Mouse (Mus musculus): Measurements from ENCODE around the gene Heg1. TPM values are rescaled to one million over a fixed set of nuclear protein-coding genes. Genes with fewer than 3 reads are reported as not detected.

The Heg1 gene
- polyA plus RNA-seq, 1 experiment from 2014 or later: 22.9 TPM

DNA sequence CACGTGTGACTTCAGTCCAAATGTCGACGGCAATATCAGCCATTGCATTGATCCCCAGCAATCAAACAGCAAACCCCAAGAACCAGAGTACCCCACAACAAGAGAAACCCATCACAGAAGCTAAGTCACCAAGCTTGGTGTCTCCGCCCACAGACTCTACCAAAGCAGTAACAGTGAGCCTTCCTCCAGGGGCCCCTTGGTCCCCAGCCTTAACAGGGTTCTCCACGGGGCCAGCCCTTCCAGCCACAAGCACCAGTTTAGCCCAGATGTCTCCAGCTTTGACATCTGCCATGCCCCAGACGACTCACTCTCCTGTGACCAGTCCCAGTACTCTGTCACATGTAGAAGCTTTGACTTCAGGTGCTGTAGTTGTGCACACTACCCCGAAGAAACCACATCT, 42.7 kb downstream of the Heg1 start:
- H3K9ac ChIP-seq (replicated peaks; ENCODE audit: low read depth, low read length): no peak overlapping the region
- no peak overlapping the region for H3K27ac ChIP-seq (ENCODE audit: low read length)
- WGBS: 89% methylated on average over 7 of the region's 7 CpGs
- ATAC-seq (ENCODE audit: insufficient number of reproducible peaks, insufficient read depth, low FRiP score, low read depth): no peak
- no peaks in the 10 kb centered on the region for H3K9me3 ChIP-seq (ENCODE audit: control insufficient read depth, low read depth, low read length)
- H3K4me1 ChIP-seq (ENCODE audit: control insufficient read depth, insufficient read depth, low read length): no peaks in the 10 kb centered on the region
- no peak overlapping the region for H3K4me2 ChIP-seq (replicated peaks; ENCODE audit: low read depth, low read length)
- no peak overlapping the region for H3K4me3 ChIP-seq (ENCODE audit: low read depth, low read length)
- peaks cover 42% of the 10 kb centered on the region for H3K36me3 ChIP-seq (ENCODE audit: control insufficient read depth, insufficient read depth, low read length)
- no peaks in the 10 kb centered on the region for H3K27me3 ChIP-seq (ENCODE audit: control insufficient read depth, insufficient read depth, low read length)

DNA sequence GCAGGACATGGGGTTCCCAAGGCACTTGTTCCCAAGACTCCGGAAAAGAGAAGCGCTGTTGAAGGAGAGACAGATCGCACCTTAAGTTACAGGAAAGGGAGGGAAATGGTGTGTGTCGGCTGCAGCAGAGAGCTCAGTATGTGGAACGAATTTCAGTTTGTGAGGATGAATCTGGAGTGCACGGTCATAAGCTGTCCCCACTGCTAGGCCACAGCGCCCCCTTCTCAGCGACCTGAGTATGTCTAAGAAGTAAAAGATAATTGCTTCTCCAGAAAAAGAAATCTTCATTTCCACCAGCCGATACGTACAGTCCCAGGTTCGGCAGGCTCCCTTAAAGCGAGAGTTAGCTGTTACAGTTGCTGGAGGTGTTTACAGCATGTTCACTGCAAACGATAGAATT, 44.3 kb downstream of the Heg1 start:
- ATAC-seq (ENCODE audit: insufficient number of reproducible peaks, insufficient read depth, low FRiP score, low read depth): no peak
- no peaks in the 10 kb centered on the region for H3K9me3 ChIP-seq (ENCODE audit: control insufficient read depth, low read depth, low read length)
- H3K36me3 ChIP-seq (ENCODE audit: control insufficient read depth, insufficient read depth, low read length): peaks cover 48% of the 10 kb centered on the region
- no peak overlapping the region for H3K4me3 ChIP-seq (ENCODE audit: low read depth, low read length)
- 78% methylated on average over 13 of the region's 13 CpGs for WGBS
- H3K9ac ChIP-seq (replicated peaks; ENCODE audit: low read depth, low read length): no peak overlapping the region
- no peaks in the 10 kb centered on the region for H3K4me1 ChIP-seq (ENCODE audit: control insufficient read depth, insufficient read depth, low read length)
- no peak overlapping the region for H3K27ac ChIP-seq (ENCODE audit: low read length)
- no peaks in the 10 kb centered on the region for H3K27me3 ChIP-seq (ENCODE audit: control insufficient read depth, insufficient read depth, low read length)
- no peak overlapping the region for H3K4me2 ChIP-seq (replicated peaks; ENCODE audit: low read depth, low read length)

DNA sequence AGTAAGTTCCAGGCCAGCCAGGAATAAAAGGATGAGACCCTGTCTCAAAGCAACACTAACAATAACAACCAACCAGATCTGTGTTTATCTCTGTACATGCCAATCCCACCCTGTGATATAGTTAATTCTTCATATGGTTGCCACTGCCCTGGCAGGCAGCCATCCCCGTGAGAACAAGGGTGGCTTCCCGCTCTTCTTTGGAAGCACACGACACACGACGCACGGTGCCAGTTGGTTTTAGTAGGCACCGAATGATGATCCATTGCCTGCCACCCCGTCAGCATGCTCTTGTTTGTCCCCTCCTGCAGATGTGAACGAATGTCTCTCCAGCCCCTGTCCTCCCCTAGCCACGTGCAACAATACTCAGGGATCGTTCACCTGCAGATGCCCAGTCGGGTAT, 47.1 kb downstream of the Heg1 start:
- 90% methylated on average over 12 of the region's 12 CpGs for WGBS
- no peak for ATAC-seq (ENCODE audit: insufficient number of reproducible peaks, insufficient read depth, low FRiP score, low read depth)
- H3K9ac ChIP-seq (replicated peaks; ENCODE audit: low read depth, low read length): no peak overlapping the region
- no peak overlapping the region for H3K27ac ChIP-seq (ENCODE audit: low read length)
- H3K4me1 ChIP-seq (ENCODE audit: control insufficient read depth, insufficient read depth, low read length): no peaks in the 10 kb centered on the region
- H3K27me3 ChIP-seq (ENCODE audit: control insufficient read depth, insufficient read depth, low read length): no peaks in the 10 kb centered on the region
- peaks cover 32% of the 10 kb centered on the region for H3K36me3 ChIP-seq (ENCODE audit: control insufficient read depth, insufficient read depth, low read length)
- H3K4me3 ChIP-seq (ENCODE audit: low read depth, low read length): no peak overlapping the region
- H3K4me2 ChIP-seq (replicated peaks; ENCODE audit: low read depth, low read length): no peak overlapping the region
- H3K9me3 ChIP-seq (ENCODE audit: control insufficient read depth, low read depth, low read length): no peaks in the 10 kb centered on the region

DNA sequence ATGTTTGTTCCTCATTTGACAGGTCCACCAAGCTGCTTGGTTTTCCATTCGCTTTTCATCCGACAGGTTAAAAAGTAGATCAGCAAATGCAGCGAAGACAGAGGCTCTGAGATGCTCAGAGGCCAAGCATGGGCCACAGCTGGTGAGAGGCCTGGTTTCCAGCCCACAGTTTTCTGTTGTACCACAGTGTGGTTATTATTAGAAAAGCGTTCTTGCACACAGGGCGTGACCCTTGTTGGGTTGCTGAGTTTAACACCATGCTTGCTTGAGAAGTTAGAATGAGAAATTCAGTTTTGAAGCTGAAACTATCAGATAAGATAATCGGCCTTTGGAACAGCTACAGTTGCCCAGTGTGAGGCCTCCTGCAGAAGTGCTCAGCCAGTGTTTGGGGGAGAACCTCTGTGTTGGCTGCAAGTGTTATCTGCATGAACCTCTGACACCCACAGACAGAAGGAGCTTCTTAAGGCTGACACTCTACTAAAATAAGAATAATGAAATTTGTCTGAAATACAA, 48.1 kb downstream of the Heg1 start:
- whole genome bisulfite sequencing: 76% methylated on average over 6 of the region's 6 CpGs
- H3K27ac ChIP-seq (ENCODE audit: low read length): no peak overlapping the region
- no peaks in the 10 kb centered on the region for H3K4me1 ChIP-seq (ENCODE audit: control insufficient read depth, insufficient read depth, low read length)
- no peak overlapping the region for H3K4me2 ChIP-seq (replicated peaks; ENCODE audit: low read depth, low read length)
- H3K4me3 ChIP-seq (ENCODE audit: low read depth, low read length): no peak overlapping the region
- H3K36me3 ChIP-seq (ENCODE audit: control insufficient read depth, insufficient read depth, low read length): peaks cover 22% of the 10 kb centered on the region
- ATAC-seq (ENCODE audit: insufficient number of reproducible peaks, insufficient read depth, low FRiP score, low read depth): no peak
- no peaks in the 10 kb centered on the region for H3K9me3 ChIP-seq (ENCODE audit: control insufficient read depth, low read depth, low read length)
- H3K9ac ChIP-seq (replicated peaks; ENCODE audit: low read depth, low read length): no peak overlapping the region
- no peaks in the 10 kb centered on the region for H3K27me3 ChIP-seq (ENCODE audit: control insufficient read depth, insufficient read depth, low read length)

DNA sequence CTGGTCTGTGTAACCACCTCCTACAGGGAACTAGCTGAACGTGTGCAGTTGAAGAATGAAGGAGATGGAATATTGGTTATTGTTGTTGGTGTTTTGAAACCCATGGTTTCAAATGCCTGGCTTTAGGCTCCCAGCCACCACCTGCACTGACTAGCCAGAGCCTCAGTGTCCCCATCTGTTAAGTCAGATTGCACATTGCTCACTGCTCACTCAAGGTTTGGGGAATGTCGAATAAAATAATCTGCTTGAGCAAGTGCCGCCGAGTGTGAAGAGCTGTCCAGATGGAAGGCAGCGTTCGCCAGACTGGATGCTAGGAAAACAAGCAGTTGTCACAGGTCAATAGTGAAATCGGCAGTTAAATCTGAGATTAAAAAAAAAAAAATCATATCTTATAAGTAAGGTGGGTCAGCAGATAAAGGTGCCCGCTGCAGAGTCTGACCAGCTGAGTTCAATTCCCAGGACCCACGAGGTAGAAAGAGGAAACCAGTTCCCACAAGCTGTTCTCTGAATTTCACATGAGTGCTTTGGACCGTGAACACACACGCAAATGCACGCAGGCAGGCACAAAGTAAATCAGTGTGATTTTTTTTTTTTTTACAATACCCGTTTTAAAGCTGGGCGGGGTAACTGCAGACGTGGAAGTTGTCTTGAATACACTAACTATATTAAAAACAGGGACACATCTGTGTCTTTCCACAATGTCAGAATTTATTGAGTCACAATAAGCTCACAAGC, 48.8 kb downstream of the Heg1 start:
- no peaks in the 10 kb centered on the region for H3K27me3 ChIP-seq (ENCODE audit: control insufficient read depth, insufficient read depth, low read length)
- H3K9me3 ChIP-seq (ENCODE audit: control insufficient read depth, low read depth, low read length): no peaks in the 10 kb centered on the region
- H3K36me3 ChIP-seq (ENCODE audit: control insufficient read depth, insufficient read depth, low read length): peaks cover 19% of the 10 kb centered on the region
- no peak overlapping the region for H3K27ac ChIP-seq (ENCODE audit: low read length)
- H3K9ac ChIP-seq (replicated peaks; ENCODE audit: low read depth, low read length): no peak overlapping the region
- ATAC-seq (ENCODE audit: insufficient number of reproducible peaks, insufficient read depth, low FRiP score, low read depth): no peak
- H3K4me1 ChIP-seq (ENCODE audit: control insufficient read depth, insufficient read depth, low read length): no peaks in the 10 kb centered on the region
- 77% methylated on average over 15 of the region's 15 CpGs for WGBS
- H3K4me3 ChIP-seq (ENCODE audit: low read depth, low read length): no peak overlapping the region
- H3K4me2 ChIP-seq (replicated peaks; ENCODE audit: low read depth, low read length): no peak overlapping the region

DNA sequence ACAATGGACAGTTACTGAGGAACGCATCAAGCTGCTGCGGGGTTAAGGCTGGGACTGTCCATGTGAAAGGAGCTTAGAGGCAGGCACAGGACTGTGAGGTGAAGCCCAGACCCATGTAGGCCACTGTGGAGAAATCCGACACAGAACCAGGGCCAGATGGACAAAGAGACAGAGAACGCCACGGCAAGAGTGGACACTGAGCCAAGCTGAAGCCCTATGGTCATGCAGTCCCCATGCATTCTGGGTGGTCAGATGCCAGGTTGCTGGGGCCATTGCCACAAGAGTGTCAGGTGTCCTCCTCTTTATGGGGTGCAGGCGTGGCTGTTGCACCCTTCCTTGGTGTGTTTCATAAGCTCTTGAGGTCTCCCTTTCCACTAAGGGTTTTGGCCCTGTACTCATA, 49.7 kb downstream of the Heg1 start:
- Histone ChIP-seq H3K27me3 (ENCODE audit: control insufficient read depth, insufficient read depth, low read length) (no peaks in the 10 kb centered on the region), H3K4me2 (replicated peaks; ENCODE audit: low read depth, low read length) (no peak overlapping the region), H3K4me3 (ENCODE audit: low read depth, low read length) (no peak overlapping the region), H3K9me3 (ENCODE audit: control insufficient read depth, low read depth, low read length) (no peaks in the 10 kb centered on the region), H3K4me1 (ENCODE audit: control insufficient read depth, insufficient read depth, low read length) (no peaks in the 10 kb centered on the region), H3K9ac (replicated peaks; ENCODE audit: low read depth, low read length) (no peak overlapping the region), H3K36me3 (ENCODE audit: control insufficient read depth, insufficient read depth, low read length) (peaks cover 19% of the 10 kb centered on the region), H3K27ac (ENCODE audit: low read length) (no peak overlapping the region)
- WGBS: 90% methylated on average over 6 of the region's 6 CpGs
- ATAC-seq (ENCODE audit: insufficient number of reproducible peaks, insufficient read depth, low FRiP score, low read depth): no peak

DNA sequence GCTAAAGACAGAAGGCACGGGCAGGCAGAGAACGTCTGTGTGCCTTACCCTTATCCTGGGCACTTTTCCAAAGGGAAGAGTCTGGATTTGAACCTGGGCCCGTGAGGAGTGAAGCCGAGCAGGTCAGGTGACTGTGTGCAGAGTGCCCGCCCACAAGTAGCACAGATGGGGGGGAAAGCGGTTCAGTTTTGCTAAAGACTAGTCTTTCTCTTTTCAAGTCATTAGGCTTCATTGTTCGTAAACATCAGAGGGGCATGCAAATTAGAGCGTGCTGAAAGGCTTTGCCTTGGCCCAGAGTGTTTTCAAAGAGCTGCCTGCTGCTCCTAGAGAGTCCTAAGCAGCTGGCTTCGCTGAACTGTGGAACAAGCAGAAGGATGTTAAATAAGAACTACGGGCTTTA, 50.4 kb downstream of the Heg1 start:
- no peak for ATAC-seq (ENCODE audit: insufficient number of reproducible peaks, insufficient read depth, low FRiP score, low read depth)
- H3K27ac ChIP-seq (ENCODE audit: low read length): no peak overlapping the region

DNA sequence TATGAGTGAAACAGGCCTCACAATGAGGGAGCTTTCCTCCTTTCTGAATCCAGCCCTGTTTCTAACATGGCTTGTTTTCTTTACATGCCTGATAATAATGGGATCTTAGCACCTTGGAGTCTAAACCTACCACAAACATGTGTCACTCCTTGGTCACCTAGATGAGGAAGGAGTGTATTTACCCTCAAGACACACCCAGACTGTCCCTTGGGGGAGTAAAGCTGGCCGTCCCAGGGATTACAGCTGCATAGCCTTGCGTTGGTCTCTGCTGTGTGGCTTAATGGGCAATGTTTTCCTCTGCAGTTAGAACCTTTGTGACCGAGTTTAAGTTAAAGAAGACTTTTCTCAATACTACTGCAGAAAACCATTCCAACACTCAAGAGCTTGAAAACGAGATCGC, 51.1 kb downstream of the Heg1 start:
- no peaks in the 10 kb centered on the region for H3K4me1 ChIP-seq (ENCODE audit: control insufficient read depth, insufficient read depth, low read length)
- ATAC-seq (ENCODE audit: insufficient number of reproducible peaks, insufficient read depth, low FRiP score, low read depth): no peak
- H3K36me3 ChIP-seq (ENCODE audit: control insufficient read depth, insufficient read depth, low read length): peaks cover 12% of the 10 kb centered on the region
- no peak overlapping the region for H3K4me2 ChIP-seq (replicated peaks; ENCODE audit: low read depth, low read length)
- no peaks in the 10 kb centered on the region for H3K9me3 ChIP-seq (ENCODE audit: control insufficient read depth, low read depth, low read length)
- H3K27ac ChIP-seq (ENCODE audit: low read length): no peak overlapping the region
- H3K9ac ChIP-seq (replicated peaks; ENCODE audit: low read depth, low read length): no peak overlapping the region
- H3K27me3 ChIP-seq (ENCODE audit: control insufficient read depth, insufficient read depth, low read length): no peaks in the 10 kb centered on the region
- 79% methylated on average over 5 of the region's 5 CpGs for whole genome bisulfite sequencing
- H3K4me3 ChIP-seq (ENCODE audit: low read depth, low read length): no peak overlapping the region

More for the DNA sequence above, 50.4 kb downstream of the Heg1 start:
- Histone ChIP-seq H3K4me1 (ENCODE audit: control insufficient read depth, insufficient read depth, low read length) (no peaks in the 10 kb centered on the region), H3K36me3 (ENCODE audit: control insufficient read depth, insufficient read depth, low read length) (peaks cover 16% of the 10 kb centered on the region), H3K27me3 (ENCODE audit: control insufficient read depth, insufficient read depth, low read length) (no peaks in the 10 kb centered on the region), H3K4me3 (ENCODE audit: low read depth, low read length) (no peak overlapping the region), H3K4me2 (replicated peaks; ENCODE audit: low read depth, low read length) (no peak overlapping the region), H3K9ac (replicated peaks; ENCODE audit: low read depth, low read length) (no peak overlapping the region), H3K9me3 (ENCODE audit: control insufficient read depth, low read depth, low read length) (no peaks in the 10 kb centered on the region)
- 49% methylated on average over 10 of the region's 10 CpGs for WGBS

DNA sequence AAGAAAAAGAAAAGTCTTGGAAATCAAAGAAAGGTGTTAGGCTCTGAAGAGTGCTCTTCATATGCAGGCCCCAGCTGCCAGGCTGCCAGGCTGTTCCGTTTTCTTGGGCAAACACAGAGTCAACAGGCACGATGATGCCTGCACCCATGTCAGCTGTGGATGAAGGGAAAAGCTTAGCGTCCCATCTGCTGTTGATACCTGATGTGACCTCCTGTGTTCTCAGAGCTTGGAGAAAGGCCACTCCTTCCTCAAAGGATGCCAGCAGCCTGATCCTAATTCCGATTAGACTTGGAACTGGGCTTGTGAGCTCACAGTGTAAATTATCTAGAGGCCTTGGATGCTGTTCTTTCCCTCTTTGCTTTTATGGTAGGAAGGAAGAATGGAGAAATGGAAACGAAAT, 51.6 kb downstream of the Heg1 start:
- ATAC-seq (ENCODE audit: insufficient number of reproducible peaks, insufficient read depth, low FRiP score, low read depth): no peak
- WGBS: 75% methylated on average over 5 of the region's 5 CpGs

More for the DNA sequence above, 51.6 kb downstream of the Heg1 start:
- H3K4me3 ChIP-seq (ENCODE audit: low read depth, low read length): no peak overlapping the region
- H3K4me2 ChIP-seq (replicated peaks; ENCODE audit: low read depth, low read length): no peak overlapping the region
- H3K9me3 ChIP-seq (ENCODE audit: control insufficient read depth, low read depth, low read length): no peaks in the 10 kb centered on the region
- H3K36me3 ChIP-seq (ENCODE audit: control insufficient read depth, insufficient read depth, low read length): peaks cover 6% of the 10 kb centered on the region
- no peaks in the 10 kb centered on the region for H3K27me3 ChIP-seq (ENCODE audit: control insufficient read depth, insufficient read depth, low read length)
- no peaks in the 10 kb centered on the region for H3K4me1 ChIP-seq (ENCODE audit: control insufficient read depth, insufficient read depth, low read length)
- H3K27ac ChIP-seq (ENCODE audit: low read length): no peak overlapping the region
- no peak overlapping the region for H3K9ac ChIP-seq (replicated peaks; ENCODE audit: low read depth, low read length)

Measured in stomach, embryonic 14.5 days (tissue).